Mouse (Mus musculus) mouse embryonic stem cell (cell line): ENCODE measurements around the gene Olfr493.

Experiments
- in situ Hi-C, 2 experiments: fragments of 300-500 bp; cut with MboI; formaldehyde crosslinking; loops; 1 replicate in 1 of 2; 3 replicates in 1 of 2; pipeline ENCODE4 v1.14.3; 2019 to 2020; ENCODE audit warnings: low sequenced_read_pairs in 2 of 2, low pct_unique_long_range_greater_than_20kb in 1 of 2, mixed read lengths in 1 of 2; ENCODE audit not compliant: unreplicated experiment in 1 of 2

Gene Olfr493

DNA sequence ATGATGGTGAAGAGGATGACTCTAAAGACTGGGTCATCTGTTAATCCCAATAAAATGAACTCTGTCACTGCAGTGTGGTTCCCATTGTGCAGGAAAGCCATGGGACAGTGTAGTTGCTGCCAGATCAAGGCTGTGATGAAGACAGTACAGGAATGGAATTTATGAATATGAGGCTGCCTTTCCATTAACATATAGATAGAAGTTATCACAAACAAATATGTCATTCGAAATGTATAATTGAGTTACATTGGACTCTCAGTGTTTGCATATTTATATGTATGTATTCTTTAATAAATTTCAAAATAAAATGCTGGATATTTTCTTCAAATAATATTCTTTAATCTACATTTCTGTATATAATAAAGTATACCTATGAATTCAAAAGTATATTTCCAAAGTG is at the start of gene Olfr493:
Gene Olfr493 (minus strand): TSS at position 101 of the 400 bp plus-strand sequence.
- in situ Hi-C loops, result no loop called here

DNA sequence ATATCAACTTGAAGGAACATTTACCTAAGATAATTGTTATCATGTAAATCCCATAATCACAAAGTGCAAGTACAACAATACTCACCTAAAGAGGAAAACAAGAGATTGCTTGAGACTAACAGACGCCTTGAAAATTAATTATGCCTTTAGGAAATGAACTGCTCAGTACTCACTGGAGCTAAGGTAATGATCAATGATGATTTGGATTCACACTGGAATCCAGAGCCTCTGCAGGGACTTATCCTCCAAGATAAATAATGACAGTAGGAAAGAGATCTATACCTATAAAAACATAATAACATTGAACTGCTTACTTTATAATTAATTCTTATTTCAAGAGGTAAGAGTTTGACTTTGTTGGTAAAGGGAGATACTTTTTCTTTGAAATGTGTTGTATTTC is 46.1 kb upstream of the Olfr493 start, which contains the start of gene Olfr495:
Gene Olfr495 (plus strand): TSS at position 301 of the 400 bp plus-strand sequence.
- in situ Hi-C loops, result no loop called here

- in situ Hi-C loops, result no loop called here
Measured at GRCm38 (mm10) chr7:108365035-108365434, 18.3 kb upstream of the Olfr493 start, which contains the start of gene Olfr494. TSS of gene Olfr494 (plus strand) at chr7:108365335.

DNA sequence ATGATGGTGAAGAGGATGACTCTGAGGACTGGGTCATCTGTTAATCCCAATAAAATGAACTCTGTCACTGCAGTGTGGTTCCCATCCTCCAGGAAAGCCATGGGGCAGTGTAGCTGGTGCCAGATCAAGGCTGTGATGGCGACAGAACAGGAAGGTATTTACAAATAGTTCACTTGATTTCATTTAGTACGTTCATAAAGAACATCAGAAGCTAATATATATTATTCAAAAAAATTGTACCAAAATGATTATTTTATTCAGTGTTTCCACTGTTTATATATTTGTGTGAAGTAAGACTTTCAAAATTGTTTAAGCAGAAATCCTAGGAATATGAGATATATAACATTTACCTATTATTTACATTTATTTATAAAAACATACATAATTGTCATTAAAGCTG is 23.2 kb downstream of the Olfr493 start, which contains the start of gene Olfr492:
Gene Olfr492 (minus strand): TSS at position 101 of the 400 bp plus-strand sequence.
- in situ Hi-C loops, result no loop called here

- in situ Hi-C loops, result no loop called here
Measured at GRCm38 (mm10) chr7:108313151-108313550, 33.6 kb downstream of the Olfr493 start, which contains the start of gene Olfr491. TSS of gene Olfr491 (plus strand) at chr7:108313451.
